14 mouse cellular contexts compared by ENCODE assay signal in the genomic region with DNA sequence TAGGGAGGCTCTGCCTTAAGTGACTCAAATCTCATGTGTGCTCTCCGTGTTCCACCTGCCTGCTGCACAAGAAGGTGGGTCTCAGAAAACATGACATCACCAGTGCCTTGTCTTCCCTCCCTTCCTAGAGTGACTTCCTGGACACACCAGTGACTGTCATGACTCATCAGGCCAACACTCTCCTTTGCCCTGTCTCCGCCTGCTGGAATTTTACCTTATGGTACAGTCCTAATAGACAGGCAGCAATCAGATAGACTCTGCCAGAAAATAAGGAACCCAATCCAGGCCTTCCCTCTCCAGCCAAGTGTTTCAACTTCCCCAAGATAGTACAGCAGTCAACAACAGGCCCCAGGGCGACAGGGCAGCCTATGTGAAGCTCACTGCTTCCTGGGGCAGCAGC.
DNase-seq lines count a peak whose midpoint lies in the region; ATAC-seq and TF ChIP-seq lines count a peak whose summit lies in the region.
"Had no signal": no experiment of that assay in that cellular context is flagged by ENCODE, and none has a peak within 500 bp of the region (broad histone marks: within the 10 kb centered on the region; RNA-seq: fewer than 3 reads in every experiment).

No protein-coding gene starts in this region.

- no peak overlapping the region for H3K4me2 ChIP-seq in kidney, embryonic 16.5 days (replicated peaks; ENCODE audit: low read depth, low read length)
- H3K4me2 ChIP-seq in kidney, embryonic 14.5 days (replicated peaks; ENCODE audit: low read depth, low read length): no peak overlapping the region
- no peak overlapping the region for H3K4me2 ChIP-seq in intestine, embryonic 15.5 days (replicated peaks)
- H3K4me2 ChIP-seq: forebrain, embryonic 12.5 days; hindbrain, embryonic 15.5 days; neural tube, embryonic 15.5 days had no signal

- no peaks in the 10 kb centered on the region for H3K9me3 ChIP-seq in kidney, embryonic 16.5 days (ENCODE audit: low read length)
- H3K9me3 ChIP-seq in kidney, embryonic 14.5 days (ENCODE audit: control insufficient read depth, low read length): no peaks in the 10 kb centered on the region
- H3K9me3 ChIP-seq in intestine, embryonic 15.5 days: no peaks in the 10 kb centered on the region
- H3K9me3 ChIP-seq: forebrain, embryonic 12.5 days; hindbrain, embryonic 15.5 days; neural tube, embryonic 15.5 days had no signal

- ATAC-seq in kidney, embryonic 16.5 days (ENCODE audit: low FRiP score, low TSS enrichment): 0 out of 2 replicates have a peak, but pooled peaks have one; percentile 43
- no peak for ATAC-seq in kidney, embryonic 14.5 days (ENCODE audit: low FRiP score, low TSS enrichment)
- peak; percentile 71 for ATAC-seq in intestine, embryonic 15.5 days
- ATAC-seq in megakaryocyte progenitor cell, adult 5-6 weeks (replicated peaks; ENCODE audit: poor library complexity): peak; percentile 23; the same call in 1 of the 2 replicates
- no peak for ATAC-seq in erythroid progenitor cell, adult 5-6 weeks (replicated peaks; ENCODE audit: low FRiP score, poor library complexity, severe bottlenecking)

- no peak overlapping the region for H3K9ac ChIP-seq in kidney, embryonic 16.5 days (replicated peaks; ENCODE audit: low read length)
- no peak overlapping the region for H3K9ac ChIP-seq in kidney, embryonic 14.5 days (ENCODE audit: low read depth, low read length)
- no peak overlapping the region for H3K9ac ChIP-seq in intestine, embryonic 15.5 days
- H3K9ac ChIP-seq: forebrain, embryonic 12.5 days; hindbrain, embryonic 15.5 days; neural tube, embryonic 15.5 days had no signal

- WGBS in kidney, embryonic 16.5 days: 78% methylated on average over 3 of the region's 3 CpGs
- 77% methylated on average over 3 of the region's 3 CpGs for WGBS in kidney, embryonic 14.5 days
- 60% methylated on average over 3 of the region's 3 CpGs for WGBS in intestine, embryonic 15.5 days

- H3K27ac ChIP-seq in gastrocnemius, adult 2 months: peak overlapping the region; percentile 67
- H3K27ac ChIP-seq in kidney, embryonic 16.5 days (ENCODE audit: low read length): peak overlapping the region; percentile 68
- H3K27ac ChIP-seq in kidney, embryonic 14.5 days (ENCODE audit: low read depth, low read length): no peak overlapping the region
- peak overlapping the region; percentile 72 for H3K27ac ChIP-seq in intestine, embryonic 15.5 days
- H3K27ac ChIP-seq: forebrain, embryonic 12.5 days; hindbrain, embryonic 15.5 days; layer of hippocampus, adult 2 months; macrophage; neural tube, embryonic 15.5 days had no signal

- no peaks in the 10 kb centered on the region for H3K36me3 ChIP-seq in kidney, embryonic 16.5 days (ENCODE audit: insufficient read depth, low read length)
- no peaks in the 10 kb centered on the region for H3K36me3 ChIP-seq in kidney, embryonic 14.5 days (ENCODE audit: control insufficient read depth, insufficient read depth, low read length)
- H3K36me3 ChIP-seq in intestine, embryonic 15.5 days: no peaks in the 10 kb centered on the region
- H3K36me3 ChIP-seq: forebrain, embryonic 12.5 days; hindbrain, embryonic 15.5 days; neural tube, embryonic 15.5 days had no signal

- no peak overlapping the region for H3K4me3 ChIP-seq in gastrocnemius, adult 2 months
- H3K4me3 ChIP-seq in kidney, embryonic 16.5 days (ENCODE audit: low read length): no peak overlapping the region
- no peak overlapping the region for H3K4me3 ChIP-seq in kidney, embryonic 14.5 days (ENCODE audit: low read length)
- H3K4me3 ChIP-seq in intestine, embryonic 15.5 days (replicated peaks): no peak overlapping the region
- H3K4me3 ChIP-seq: forebrain, embryonic 12.5 days; hindbrain, embryonic 15.5 days; layer of hippocampus, adult 2 months; neural tube, embryonic 15.5 days had no signal

- no peaks in the 10 kb centered on the region for H3K27me3 ChIP-seq in kidney, embryonic 16.5 days (ENCODE audit: insufficient read depth, low read length)
- no peaks in the 10 kb centered on the region for H3K27me3 ChIP-seq in kidney, embryonic 14.5 days (ENCODE audit: control insufficient read depth, insufficient read depth, low read length)
- H3K27me3 ChIP-seq in intestine, embryonic 15.5 days (replicated peaks): no peaks in the 10 kb centered on the region
- H3K27me3 ChIP-seq: forebrain, embryonic 12.5 days; hindbrain, embryonic 15.5 days; neural tube, embryonic 15.5 days had no signal

- DNase-seq in gastrocnemius, adult 2 months: no peak
- no peak for DNase-seq in gastrocnemius, postnatal 10 days
- DNase-seq in layer of hippocampus, postnatal 25 days (ENCODE audit: extremely low spot score in 1 of 2, low spot score in 1 of 2): no peak
- DNase-seq: adrenal gland, adult 2 months had no signal

- peaks cover 21% of the 10 kb centered on the region for H3K4me1 ChIP-seq in kidney, embryonic 16.5 days (ENCODE audit: insufficient read depth, low read length)
- H3K4me1 ChIP-seq in kidney, embryonic 14.5 days (ENCODE audit: control insufficient read depth, insufficient read depth, low read length): 0 out of 2 replicates have a peak, but pooled peaks cover 7% of the 10 kb centered on the region
- peaks cover 3% of the 10 kb centered on the region; the same call in 1 of the 2 replicates for H3K4me1 ChIP-seq in intestine, embryonic 15.5 days (replicated peaks)
- H3K4me1 ChIP-seq: forebrain, embryonic 12.5 days; hindbrain, embryonic 15.5 days had no signal

- intact Hi-C loops in gastrocnemius, adult 2 months (cut with DNase I): no loop called here

- no peak for TF ChIP-seq CTCF in gastrocnemius, adult 2 months (IDR thresholded peaks at IDR 0.05)

Comparison
In these comparisons a context has a peak if more than half of its experiments do, and no peak if none do; other contexts are left out.
1. ATAC-seq: peak in kidney, embryonic 16.5 days (single experiment), intestine, embryonic 15.5 days (single experiment) and megakaryocyte progenitor cell, adult 5-6 weeks (single experiment); none in kidney, embryonic 14.5 days (single experiment) and erythroid progenitor cell, adult 5-6 weeks (single experiment).